Mouse (Mus musculus) CD4-positive helper T cell, adult 2 months (primary cell): Measurements from ENCODE around the gene Bcl3.

Experiments
- DNase-seq: peaks from one replicate; pipeline ENCODE4 v3.0.0-alpha.2; 2012; ENCODE audit warnings: low read depth, missing footprints, low spot score

The Bcl3 gene

DNA sequence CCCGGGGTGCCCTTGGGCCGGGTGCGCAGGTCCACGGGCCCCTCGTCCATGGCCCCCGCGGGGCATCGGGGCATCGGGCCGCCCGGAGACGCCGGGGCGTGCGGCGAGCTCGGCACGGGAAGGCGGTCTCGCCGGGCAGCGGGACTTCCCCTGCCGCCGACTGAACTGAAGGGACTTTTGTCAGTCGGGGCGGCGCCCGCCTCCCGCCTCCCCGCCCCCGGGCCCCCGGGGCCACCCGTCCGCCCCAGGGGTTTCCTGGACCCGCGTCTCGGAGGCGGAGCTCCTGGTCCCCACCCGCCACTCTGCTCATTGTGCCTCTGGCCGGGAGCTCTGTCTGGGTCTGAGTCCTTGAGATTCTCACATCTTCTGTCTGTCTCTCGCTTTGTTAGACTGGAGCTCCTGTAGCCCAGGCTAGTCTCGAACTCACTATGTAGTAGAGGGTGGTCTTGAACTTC, at the start of gene Bcl3:
Gene Bcl3, minus strand, starts transcription at position 167 of the 455 bp plus-strand sequence.
- peak; percentile 88 for DNase-seq

DNA sequence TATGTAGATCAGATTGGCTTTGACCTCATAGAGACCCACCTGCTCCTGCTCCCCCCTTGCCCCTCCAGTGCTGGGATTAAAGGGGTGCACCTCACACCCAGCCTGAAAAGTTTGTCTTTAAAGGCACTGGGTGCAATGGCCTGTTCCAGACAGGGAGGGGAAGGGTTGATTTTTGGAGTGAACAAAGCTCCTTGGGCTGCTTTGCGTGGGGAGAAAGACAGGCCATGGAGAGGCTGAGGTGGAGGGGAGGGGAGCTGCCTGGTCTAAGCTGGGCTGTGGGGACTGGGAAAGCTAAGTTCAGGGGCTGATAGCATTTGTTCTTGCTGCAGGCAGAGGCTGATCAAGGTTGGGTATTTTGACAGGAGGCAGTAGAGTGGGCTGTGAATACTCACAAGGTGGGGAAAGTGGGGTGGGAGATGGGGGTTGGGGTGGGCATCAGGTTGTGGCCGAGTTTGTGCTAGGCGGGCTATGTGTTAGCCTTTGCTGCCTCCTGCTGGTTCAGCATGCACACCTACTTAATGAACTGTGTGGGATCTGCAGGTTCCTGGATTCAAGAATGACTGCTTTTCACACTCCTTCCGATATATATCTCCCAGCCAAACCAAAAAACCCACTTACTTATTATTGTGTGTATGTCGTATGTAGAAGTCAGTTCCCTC, 49.5 kb upstream of the Bcl3 start:
- DNase-seq: peak; percentile 51

GRCm38 (mm10) chr7:19871137-19871621, 48.6 kb upstream of the Bcl3 start:
- peak; percentile 46 for DNase-seq

GRCm38 (mm10) chr7:19867751-19868399, 45.3 kb upstream of the Bcl3 start:
- no peak for DNase-seq

GRCm38 (mm10) chr7:19866490-19866889, 43.9 kb upstream of the Bcl3 start:
- DNase-seq: no peak

- no peak for DNase-seq
Observed at GRCm38 (mm10) chr7:19865246-19866036, 42.9 kb upstream of the Bcl3 start.

- no peak for DNase-seq
Observed at GRCm38 (mm10) chr7:19864241-19864640, 41.7 kb upstream of the Bcl3 start.

- DNase-seq: no peak
Observed at GRCm38 (mm10) chr7:19861199-19861598, 38.6 kb upstream of the Bcl3 start, which contains the start of gene Ceacam16. Ceacam16 (minus strand) TSS chr7:19861299.

GRCm38 (mm10) chr7:19859740-19860139, 37.2 kb upstream of the Bcl3 start:
- DNase-seq: peak; percentile 41

DNA sequence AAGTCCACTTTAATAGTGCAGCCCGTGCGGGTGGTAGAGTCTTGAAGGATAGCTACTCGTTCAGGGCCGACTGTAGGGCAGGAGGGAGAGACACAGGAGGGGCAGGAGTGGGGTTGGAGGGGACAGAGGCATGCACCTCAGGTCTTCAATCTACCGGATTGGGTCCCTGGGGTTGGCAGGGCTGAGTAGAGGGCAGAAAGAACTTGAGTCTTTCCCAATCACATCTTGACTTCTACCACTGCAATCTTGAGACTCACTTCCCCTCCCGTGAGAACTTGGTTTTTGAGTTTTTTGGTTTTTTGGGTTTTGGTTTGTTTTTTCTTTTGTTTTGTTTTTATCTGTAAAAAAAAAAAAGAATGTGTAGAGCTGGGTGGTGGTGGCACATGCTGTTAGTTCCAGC, 33.7 kb upstream of the Bcl3 start:
- no peak for DNase-seq

DNA sequence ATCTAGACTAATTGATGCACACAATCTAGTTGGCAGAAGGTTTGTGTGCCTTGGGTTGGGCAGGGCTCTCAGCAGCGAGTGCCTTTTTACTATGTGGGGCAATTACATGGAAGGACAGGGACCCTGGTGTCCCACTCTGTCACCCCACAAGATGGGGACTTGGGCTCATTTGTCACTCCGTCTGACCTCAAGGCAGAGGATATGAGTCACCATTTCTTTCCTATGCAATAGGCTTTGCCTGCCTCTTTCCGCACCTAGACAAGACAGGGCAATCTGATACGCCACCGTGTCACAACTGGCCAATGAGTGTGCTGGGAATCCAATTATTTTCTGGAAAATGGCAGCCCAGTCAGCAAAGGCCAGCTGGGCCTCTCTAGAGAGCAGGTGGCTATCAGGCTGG, 33.1 kb upstream of the Bcl3 start:
- DNase-seq: peak; percentile 51

DNA sequence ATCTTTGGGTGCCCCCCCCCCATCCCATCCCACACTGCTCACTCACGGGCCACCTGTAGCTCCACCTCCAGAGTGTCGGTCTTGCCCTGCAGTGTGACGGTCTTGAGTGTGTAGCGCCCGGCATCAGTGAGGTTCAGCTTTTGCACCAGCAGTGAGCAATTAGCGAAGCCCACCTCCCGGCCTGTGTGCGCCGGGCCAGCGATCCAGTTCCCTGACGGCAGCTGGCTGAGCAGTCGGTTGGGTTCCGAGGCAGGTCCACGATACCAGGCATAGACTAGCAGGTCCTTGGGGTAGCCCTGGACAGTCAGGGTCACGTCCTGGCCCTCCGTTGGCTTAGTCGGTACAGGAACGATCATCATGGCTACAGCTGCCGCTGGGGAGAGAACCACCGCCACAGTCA, 31.0 kb upstream of the Bcl3 start:
- DNase-seq: no peak

- peak; percentile 33 for DNase-seq
Observed at GRCm38 (mm10) chr7:19851858-19852570, 29.4 kb upstream of the Bcl3 start, which contains the start of gene Gm19345. Gm19345 (plus strand) TSS chr7:19852003.

GRCm38 (mm10) chr7:19844521-19845171, 22.1 kb upstream of the Bcl3 start:
- peak; percentile 34 for DNase-seq

DNA sequence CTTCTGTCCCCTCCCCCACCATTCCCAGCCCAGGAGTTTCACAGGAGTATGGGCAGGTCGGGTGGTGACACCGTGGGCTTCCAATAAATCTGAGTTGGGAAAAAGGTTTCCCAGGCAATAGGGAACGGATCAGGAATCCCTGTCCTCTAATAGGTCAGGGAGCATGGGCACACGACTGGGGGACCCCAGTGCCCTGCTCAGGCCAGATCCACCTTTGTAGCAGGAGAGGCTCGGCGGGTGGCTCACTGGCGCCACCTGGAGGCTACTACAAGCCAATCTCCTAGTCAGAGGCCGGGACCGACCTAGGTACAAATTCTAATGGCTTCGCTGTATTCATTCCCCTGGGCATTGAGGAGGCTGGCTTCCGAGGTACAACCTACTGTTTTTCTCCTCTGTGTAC, 21.0 kb upstream of the Bcl3 start:
- peak; percentile 69 for DNase-seq

DNA sequence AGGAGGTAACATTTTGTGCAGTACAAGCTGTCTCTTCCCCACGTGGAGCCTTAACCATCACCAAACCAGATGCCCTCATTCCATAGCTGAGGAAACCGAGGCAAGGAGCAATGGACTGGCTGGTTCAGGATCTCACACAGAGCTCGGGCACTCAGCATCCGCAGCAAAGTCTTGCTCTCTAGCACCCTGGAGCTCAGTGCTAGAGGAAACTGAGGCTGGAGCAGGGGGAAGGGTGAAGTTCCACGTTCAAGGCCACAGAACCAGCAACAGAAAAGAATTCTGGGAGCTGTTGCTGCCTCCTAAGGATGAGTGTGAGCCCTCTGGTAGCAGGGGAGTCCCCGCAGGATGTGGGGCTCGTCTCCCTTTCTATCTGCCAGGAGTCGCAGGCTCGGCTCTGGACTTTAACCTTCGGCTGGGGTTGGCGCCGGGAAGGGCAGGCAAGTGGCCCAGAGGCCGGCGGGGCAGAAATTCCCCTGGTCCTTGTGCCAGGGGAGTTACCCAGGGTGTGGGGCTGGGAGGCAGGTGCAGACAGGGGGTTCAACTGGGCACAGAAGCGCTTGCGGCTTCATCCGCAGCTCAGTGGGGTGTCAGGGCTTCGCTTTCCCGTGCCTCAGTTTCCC, 20.4 kb upstream of the Bcl3 start:
- no peak for DNase-seq

DNA sequence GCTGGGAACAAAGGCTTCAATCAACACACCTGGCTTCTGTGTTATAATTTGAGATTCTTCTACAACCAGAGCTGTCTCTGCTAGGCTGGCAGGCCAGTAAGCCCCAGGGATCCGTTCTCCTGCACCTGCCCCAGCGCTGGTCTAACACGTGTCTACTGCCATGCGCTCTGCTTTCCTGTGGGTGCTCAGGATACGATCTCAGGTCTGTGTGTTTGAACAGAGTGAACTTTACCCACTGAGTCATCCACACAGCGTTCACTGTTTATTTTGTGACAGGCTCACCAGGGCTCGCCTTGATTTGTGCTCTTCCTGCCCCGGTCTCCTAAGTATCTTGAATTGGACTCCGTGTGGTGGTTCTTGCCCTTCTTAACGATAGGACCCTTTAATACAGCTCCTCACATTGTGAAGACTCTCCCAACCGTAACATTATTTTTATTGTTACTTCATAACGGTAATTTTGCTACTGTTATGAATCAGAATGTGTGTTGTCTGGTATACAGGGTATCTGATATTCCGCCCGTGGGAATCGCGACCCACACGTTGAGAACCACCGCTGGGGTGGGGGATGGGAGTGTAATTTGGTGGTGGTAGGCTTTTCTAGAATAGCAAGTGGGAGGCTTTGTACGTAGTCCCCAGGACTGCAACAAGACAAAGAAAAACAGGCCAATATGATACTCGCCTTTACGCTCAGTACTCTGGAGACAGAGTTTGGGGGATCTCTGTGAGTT, 19.3 kb upstream of the Bcl3 start:
- DNase-seq: peak; percentile 31

DNA sequence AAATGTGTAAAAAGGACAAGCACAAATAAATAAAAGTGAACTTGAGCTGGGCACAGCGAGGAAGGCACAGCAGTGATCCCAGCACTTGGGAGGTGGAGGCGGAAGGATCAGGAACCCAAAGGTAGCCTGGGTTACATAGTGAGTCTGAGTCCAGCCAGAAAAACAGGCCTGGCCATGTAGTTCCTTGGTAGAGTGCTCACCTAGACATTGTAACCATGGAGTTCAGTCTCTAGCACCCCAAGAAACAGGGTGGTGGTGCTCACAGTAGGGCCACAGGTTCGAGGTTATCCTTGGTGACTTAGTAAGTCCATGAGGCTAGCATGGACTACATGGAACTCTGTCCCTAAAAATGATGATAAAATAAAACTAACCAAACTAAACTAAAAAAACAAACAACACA, 18.4 kb upstream of the Bcl3 start:
- no peak for DNase-seq

DNA sequence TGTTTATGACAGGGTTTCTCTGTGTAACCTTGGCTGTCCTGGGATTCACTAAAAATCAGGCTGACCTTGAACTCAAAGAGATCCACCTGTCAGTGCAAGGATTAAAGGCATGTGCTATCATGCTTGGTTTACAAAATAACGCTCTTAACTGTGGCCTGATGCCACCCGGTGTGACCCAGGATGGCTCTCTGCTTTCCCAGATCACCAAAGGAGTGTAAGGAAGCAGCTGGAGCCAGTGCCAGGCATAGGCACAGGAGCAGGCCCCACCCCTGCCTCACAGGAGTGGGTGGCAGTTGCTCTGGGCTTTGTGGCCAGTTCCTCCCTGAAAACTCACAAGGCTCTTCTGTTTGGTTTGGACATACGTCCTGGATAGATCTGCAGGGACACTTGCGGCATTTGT, 17.8 kb upstream of the Bcl3 start:
- DNase-seq: no peak

- DNase-seq: peak; percentile 58
Observed at GRCm38 (mm10) chr7:19836843-19837242, 14.3 kb upstream of the Bcl3 start.
